Mouse (Mus musculus): Measurements from ENCODE around the gene Jmjd4. TPM values are rescaled to one million over a fixed set of nuclear protein-coding genes. Genes with fewer than 3 reads are reported as not detected.

Gene Jmjd4
- polyA plus RNA-seq, 1 experiment from 2014 or later: 17.4 TPM

DNA sequence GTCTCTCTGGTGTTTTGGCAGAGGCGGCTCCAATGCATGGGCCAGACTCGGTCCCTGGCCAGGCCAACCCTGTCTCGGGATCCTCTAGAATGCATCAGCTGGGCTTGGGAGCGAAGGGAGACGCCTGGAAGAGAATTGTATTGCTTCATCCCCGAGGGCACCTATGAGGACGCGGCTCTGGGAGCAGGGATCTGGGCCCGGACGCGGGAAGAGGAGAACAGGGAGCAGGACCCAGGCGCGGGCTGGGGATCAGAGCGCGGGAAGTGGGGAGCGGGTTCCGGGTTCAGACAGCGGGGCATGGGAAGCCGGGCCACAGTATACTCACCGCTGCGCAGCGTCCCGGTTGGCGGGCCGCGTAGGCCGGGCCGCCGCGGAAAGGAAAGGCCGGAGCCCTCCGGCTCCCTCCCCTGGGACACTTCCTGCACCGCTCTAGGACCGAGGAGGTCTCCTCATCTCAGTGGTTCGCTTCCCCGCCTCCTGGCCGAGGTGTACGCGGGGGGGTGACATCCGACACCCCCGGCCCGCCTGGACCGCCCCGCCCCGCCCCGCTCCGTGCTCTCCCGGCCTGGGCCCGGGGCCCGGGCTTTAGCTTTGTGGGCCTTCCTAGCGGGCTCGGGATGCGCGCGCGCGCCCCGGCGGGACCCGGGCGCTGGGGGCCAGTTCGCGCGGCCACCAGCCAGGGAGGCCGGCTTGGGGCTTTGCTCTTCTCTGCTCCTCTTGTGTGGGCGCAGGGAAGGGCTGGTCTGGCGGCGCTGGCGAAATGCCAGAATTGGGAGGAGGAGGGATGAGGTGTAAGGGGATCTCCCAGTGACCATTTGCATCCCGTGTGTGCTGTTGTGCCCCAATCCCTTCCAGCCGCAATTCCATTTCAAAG, 56.2 kb downstream of the Jmjd4 start:
- Histone ChIP-seq H3K4me1 (replicated peaks) (peaks cover 20% of the 10 kb centered on the region), H3K36me3 (peaks cover 62% of the 10 kb centered on the region)
- ATAC-seq (ENCODE audit: insufficient number of reproducible peaks, insufficient read depth, low FRiP score, low TSS enrichment, low read depth): peak; percentile 90

DNA sequence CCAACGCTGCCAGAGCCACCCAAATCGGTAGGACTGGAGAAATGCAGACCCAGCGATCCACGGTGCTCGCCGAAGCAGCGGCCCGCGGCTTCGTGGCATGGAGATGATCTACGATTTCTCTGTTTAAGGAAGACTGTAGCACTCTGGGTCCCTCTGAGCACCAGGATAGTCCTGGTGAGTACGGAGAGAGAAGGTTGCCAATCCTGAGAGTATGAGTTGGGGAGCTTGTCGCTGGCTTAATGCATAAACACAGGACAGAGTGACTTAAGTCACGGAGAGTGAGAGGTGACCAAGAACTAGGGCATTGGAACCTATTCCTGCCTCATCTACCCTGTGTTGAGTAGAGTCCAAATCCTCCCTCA, 56.8 kb downstream of the Jmjd4 start:
- Histone ChIP-seq H3K4me1 (replicated peaks) (peaks cover 20% of the 10 kb centered on the region), H3K4me2 (peak overlapping the region; percentile 81), H3K9ac (replicated peaks) (peak overlapping the region; percentile 90), H3K27ac (peak overlapping the region; percentile 97), H3K4me3 (replicated peaks) (peak overlapping the region; percentile 86), H3K36me3 (peaks cover 61% of the 10 kb centered on the region), H3K27me3 (no peaks in the 10 kb centered on the region), H3K9me3 (no peaks in the 10 kb centered on the region)
- WGBS: 0% methylated on average over 14 of the region's 14 CpGs
- ATAC-seq (ENCODE audit: insufficient number of reproducible peaks, insufficient read depth, low FRiP score, low TSS enrichment, low read depth): peak; percentile 4; the same call in 1 of the 2 replicates

More for the DNA sequence above, 56.2 kb downstream of the Jmjd4 start:
- peak overlapping the region; percentile 90 for H3K9ac ChIP-seq (replicated peaks)
- H3K4me3 ChIP-seq (replicated peaks): peak overlapping the region; percentile 86
- no peaks in the 10 kb centered on the region for H3K9me3 ChIP-seq
- H3K27me3 ChIP-seq: no peaks in the 10 kb centered on the region
- peak overlapping the region; percentile 81 for H3K4me2 ChIP-seq
- peak overlapping the region; percentile 97 for H3K27ac ChIP-seq
- WGBS: under 1% methylated on average over 67 of the region's 71 CpGs

Other genes starting within 250 kb of the Jmjd4 start
- 93.9 and 94.7 TPM in 2 replicates for gene Mrpl55, start 247.6 kb upstream of the Jmjd4 start, polyA plus RNA-seq (2016; fragmentation: Nextera tagmentation; extraction: Ambion mirVana)
- gene 2310033P09Rik, start 241.7 kb upstream of the Jmjd4 start, polyA plus RNA-seq (2016; fragmentation: Nextera tagmentation; extraction: Ambion mirVana): 34.8 and 36.9 TPM in 2 replicates
- gene Arf1, start 221.8 kb upstream of the Jmjd4 start, polyA plus RNA-seq (2016; fragmentation: Nextera tagmentation; extraction: Ambion mirVana): 602 and 603 TPM in 2 replicates
- 1.6 and 2.6 TPM in 2 replicates for gene Wnt3a, start 159.3 kb upstream of the Jmjd4 start, polyA plus RNA-seq (2016; fragmentation: Nextera tagmentation; extraction: Ambion mirVana)
- gene Wnt9a, start 143.1 kb upstream of the Jmjd4 start, polyA plus RNA-seq (2016; fragmentation: Nextera tagmentation; extraction: Ambion mirVana): 5.0 and 5.6 TPM in 2 replicates
- gene Prss38, start 74.4 kb upstream of the Jmjd4 start, polyA plus RNA-seq (2016; fragmentation: Nextera tagmentation; extraction: Ambion mirVana): 0.16 TPM in 1 of 2 replicates, not detected in the other
- gene Snap47, start 1.1 kb downstream of the Jmjd4 start, polyA plus RNA-seq (2016; fragmentation: Nextera tagmentation; extraction: Ambion mirVana): 142 and 145 TPM in 2 replicates
- gene Zfp867, start 22.4 kb downstream of the Jmjd4 start, polyA plus RNA-seq (2016; fragmentation: Nextera tagmentation; extraction: Ambion mirVana): 8.8 and 9.5 TPM in 2 replicates
- gene Zkscan17, start 76.7 kb downstream of the Jmjd4 start, polyA plus RNA-seq (2016; fragmentation: Nextera tagmentation; extraction: Ambion mirVana): 34.6 and 36.0 TPM in 2 replicates
- 0.35 TPM in 1 of 2 replicates, not detected in the other for gene Nlrp3, start 91.5 kb downstream of the Jmjd4 start, polyA plus RNA-seq (2016; fragmentation: Nextera tagmentation; extraction: Ambion mirVana)
- not detected in 2 replicates for gene Olfr222, start 126.2 kb downstream of the Jmjd4 start, polyA plus RNA-seq (2016; fragmentation: Nextera tagmentation; extraction: Ambion mirVana)
- gene Olfr223, start 143.2 kb downstream of the Jmjd4 start, polyA plus RNA-seq (2016; fragmentation: Nextera tagmentation; extraction: Ambion mirVana): not detected in 2 replicates
- 66.6 and 97.2 TPM in 2 replicates for gene Mprip, start 211.3 kb downstream of the Jmjd4 start, polyA plus RNA-seq (2016; fragmentation: Nextera tagmentation; extraction: Ambion mirVana)

Measured in limb, embryonic 12.5 days (tissue).